Mouse (Mus musculus) adrenal gland, adult 2 months (tissue): ENCODE measurements around the gene Tns3. TPM values are rescaled to one million over a fixed set of nuclear protein-coding genes. Genes with fewer than 3 reads are reported as not detected.
"Not testable (repeated sequence)": the region's sequence is repeated elsewhere in the genome, so short reads cannot be mapped to it uniquely, and the experiment has no call there.

Source experiments
- DNase-seq: peaks from one replicate; pipeline ENCODE4 v3.0.0; 2021
- polyA plus RNA-seq: library from polyadenylated mRNA; depleted of rRNA; stranded (reverse); fragments of >200 nt; gene quantifications from 2 replicates; pipeline ENCODE4 v1.2.3, GENCODE M21; 2012
- total RNA-seq, 2 experiments: library from RNA; stranded (reverse); gene quantifications; 2 replicates each; pipeline ENCODE4 v1.2.3; 2021

Gene Tns3
- total and polyA plus RNA-seq, 3 experiments: 39.2 to 67.7 (median 57.2) TPM

DNA sequence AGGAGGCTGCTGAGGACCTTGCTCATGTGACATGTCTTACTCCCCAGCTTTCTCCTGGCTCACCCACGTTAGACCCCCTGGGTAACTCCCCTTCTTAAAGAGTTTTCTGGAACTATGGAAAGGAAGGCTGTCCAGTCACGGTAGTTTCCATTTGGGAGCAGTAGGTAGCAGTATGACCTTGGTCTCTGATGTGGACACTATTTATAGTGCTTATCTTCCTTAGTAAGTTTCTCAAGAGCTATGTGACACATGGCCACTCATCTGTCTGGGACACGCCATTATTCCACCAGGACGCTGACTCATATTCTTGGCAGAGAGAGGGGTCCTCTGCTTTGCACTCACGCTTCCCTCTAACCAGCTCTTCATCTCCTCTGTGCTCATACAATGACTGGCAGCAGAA lies 84.5 kb downstream of the Tns3 start:
- peak; percentile 84 for DNase-seq

DNA sequence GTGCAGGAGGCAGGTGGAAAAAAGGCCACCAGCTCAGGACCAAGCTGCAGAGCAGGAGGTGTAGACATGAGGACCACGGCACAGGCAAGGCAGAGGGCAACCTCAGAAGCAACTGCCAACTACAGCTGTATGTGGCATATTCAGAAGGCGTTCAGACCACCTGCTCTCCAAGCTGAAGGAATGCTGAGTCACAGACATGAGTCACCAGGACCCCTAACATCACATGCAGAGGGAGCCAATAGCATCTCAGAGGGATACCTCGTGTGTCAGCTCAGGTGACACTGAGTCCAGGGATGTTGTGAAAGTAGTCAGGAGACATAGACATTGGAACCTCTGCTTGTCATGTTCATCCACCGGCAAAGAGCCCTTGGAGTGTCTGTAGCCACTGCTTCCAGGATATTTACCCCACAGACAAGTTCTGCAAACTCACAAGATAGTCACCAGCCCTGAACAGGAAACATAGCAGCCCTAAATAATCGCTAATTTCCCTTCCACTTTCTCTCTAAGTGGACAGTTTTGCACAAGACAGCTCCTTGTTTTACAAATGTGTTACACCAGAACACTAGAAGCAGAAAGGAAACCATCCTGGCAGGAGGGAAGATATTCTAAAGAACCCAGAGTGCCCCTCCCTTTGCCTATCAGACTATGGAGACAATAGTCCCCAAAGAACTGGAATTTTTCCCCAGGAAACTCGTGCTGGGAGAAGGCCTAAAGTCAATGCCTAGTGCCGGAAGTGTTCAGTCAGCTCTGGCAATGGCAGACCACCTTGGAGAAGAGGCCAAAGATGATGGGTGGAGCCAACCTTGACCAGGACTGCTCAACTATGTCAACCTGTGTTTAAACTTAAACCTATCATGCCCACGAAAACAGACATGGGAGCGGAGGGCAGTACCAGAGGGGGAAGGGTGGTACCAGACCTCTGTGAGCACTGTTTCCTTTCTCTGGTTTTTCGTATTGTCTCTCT lies 88.8 kb downstream of the Tns3 start:
- no peak for DNase-seq

DNA sequence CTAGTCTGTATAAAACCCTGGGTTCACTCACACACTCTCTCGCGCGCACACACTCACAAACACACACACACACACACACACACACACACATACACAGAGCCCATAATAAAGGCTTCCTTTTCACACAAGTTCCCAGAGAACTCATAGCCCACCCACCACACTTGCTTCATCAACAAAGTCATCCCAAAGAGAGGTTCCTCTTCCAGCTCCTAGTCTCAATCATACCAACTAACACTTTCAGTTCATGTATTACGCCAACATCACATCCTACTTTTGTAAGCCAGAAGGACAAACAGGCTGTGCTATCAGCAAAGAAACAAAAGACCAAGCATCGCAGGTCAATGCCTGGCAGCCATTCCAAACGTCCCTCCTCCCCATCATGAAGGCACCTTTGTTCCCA lies 89.8 kb downstream of the Tns3 start:
- DNase-seq: no peak

DNA sequence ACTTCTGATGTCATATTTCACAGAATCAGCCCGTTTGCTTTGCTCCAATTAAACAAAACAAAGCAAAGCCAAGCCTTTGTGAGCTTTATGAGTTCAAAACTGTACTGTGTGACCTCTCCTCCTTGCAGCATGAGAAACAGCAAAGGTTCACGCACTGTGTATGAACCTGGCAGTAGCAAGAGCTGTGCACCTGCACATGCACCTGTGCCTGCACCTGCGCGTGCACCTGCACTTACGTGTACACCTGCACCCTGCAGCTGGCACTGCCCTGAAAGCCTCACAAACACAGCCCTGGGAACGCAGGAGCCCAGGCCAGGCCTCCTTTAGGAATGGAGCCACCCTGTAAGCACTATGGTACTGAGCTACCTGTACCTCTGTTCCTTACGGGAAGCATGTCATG lies 91.6 kb downstream of the Tns3 start:
- DNase-seq: no peak

DNA sequence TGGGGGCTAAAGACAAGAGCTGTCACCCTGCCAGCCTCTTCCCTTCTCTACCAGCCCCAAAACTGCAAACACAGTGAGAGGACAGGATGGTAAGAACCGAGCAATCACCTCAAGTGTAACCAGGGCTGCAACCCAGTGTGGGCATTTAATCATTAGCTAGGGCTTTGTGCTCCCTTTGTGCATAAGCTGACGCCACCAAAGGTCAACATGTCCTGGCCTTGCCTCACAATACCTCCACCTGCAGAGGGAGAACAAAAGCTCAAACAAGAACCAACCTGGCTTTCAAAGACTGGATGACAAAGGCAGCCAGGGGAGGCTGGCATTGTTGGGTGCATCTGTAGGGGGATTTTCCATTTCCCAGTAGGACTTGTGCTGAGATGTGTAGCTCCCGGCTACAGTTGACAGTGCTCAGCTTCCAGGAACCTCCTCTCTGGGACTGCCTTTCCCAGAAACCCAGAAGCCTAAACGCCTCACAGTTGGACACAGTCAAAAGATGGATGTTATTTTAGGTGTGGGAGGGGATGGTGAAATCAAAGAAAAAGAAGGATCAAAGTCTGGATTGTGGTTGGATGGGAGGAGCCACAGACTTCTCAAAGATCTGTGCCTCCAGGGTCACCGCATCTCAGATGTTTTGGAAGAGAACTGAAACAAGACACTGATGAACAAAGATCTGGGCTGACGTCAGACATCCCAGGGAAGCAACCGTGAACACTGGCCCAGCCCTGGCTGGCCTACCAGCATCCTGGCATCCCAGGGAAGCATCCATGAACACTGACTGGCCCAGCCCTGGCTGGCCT lies 94.9 kb downstream of the Tns3 start:
- DNase-seq: no peak

DNA sequence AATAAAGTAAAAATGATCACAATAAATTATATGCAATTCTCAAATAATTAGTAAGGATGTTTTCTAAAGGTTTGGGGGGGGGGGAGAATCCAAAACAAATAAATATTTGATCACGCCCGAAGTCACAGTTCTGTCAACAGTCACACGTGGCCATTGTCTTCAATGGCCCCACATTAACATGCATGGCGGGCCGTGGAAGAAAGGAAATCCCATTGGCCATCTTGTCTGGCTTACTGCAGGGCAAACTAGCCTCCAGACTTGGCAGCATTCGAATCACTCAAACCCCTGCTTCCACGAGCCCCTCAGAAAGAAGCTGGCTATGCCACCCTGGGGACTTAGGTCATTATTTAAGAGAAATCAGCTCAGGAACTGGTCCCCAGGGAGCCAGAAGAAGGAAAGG lies 95.5 kb downstream of the Tns3 start:
- DNase-seq: no peak

DNA sequence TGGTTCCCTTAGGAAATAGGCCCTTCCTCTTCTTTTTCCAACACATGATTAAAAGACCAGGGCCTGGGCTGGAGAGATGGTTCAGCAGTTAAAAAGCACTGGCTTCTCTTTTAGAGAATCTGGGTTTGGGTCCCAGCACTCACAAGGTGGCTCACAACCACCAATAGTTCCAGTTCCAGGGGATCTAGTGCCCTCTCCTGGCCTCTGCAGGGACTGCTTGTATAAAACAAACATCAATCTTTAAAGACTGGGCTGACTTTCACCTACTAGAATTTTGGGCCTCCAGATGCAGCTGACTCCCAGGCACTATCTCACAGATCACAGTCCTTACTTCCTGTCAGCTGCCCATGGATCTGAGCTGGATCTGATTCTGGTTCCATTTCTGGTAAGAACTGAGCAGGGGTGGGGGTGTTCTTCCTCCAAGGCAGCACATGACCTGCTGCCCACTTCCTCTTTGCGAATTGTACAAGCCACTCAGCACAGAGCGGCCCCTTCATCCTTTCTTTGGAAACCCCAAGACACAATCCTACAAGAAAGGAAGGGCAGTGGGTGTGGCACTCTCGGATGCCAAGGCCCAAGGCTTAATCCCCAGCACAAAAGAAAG lies 98.0 kb downstream of the Tns3 start:
- no peak for DNase-seq

DNA sequence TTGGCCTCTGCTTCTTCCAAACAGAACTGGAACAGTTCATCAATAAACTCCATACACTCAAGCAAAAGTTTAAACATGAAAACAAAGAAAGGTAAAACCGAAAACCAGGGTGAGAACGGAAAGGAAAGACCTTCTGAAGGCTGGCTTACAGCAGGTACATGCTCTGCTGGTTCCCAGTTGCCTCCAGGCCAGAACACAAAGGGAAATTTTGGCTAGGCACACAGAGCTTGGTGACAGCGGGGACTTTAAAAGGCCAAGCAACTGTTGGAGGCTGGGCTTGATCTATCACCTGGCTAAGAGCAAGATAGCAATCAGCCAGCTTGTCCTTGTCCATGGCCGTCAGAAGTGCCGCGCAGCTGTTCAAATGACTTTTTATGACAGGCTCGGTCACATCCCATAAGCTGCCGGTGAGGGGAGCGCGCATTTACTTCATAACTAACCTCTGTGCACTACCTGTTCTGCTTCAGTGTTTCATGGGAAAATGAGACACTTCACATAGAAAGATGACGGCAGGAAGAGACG lies 105.5 kb downstream of the Tns3 start:
- no peak for DNase-seq

DNA sequence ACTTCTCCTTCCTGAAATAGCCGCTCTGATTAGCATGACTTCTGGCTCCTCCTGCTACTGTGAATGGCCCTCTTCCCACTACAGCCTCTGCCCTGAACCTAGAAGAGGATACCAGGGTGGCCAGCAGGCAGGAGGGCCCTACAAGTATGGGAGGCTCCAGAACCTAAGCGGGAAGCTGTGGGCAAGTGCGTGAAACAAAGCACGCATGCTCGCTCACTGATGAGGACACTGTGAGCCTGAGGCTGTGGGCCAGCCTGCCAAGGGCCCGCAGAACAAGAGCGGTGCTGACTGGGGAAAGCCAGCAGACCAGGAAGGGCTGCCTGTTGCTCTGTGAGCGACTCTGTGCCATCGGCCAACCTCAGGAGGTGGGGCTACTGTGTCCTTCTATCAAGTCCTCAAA lies 106.1 kb downstream of the Tns3 start:
- DNase-seq: no peak

DNA sequence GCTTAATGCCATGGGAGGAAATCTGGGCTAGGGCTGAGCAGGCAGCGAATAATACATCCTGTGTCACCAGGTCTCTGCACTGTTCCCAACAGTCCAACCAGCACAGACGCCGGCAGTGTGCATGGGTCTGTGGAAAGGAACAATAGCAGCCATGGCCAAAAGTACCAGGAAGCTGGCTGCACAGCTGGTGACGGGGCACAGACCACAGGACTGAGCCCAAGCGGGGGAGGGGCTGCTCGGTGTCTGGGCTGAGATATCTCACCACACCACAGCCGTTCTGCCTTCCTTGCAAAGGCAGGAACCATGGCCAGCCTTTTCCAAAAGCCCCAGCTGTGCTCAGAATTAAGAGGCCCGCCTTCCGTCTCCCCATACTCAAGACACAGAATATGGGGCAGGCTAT lies 107.3 kb downstream of the Tns3 start:
- no peak for DNase-seq

DNA sequence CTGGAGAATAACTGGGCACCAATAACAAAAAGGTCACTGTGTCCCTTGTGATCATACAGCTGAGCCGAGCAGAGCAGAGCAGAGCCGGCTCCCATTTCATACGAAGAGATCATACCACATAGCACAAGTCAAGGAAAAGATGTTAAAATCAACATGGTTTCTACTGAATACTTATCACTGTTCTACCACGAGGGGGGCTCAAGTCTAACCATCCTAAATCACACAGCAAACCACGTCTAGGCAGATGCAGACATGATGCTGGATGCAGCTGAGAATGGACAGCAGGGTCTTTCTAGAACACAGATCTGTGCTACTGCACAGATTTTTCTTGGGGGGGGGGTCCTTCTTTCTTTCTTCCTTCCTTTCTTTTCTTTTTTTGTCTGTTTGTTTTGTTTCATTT lies 112.6 kb downstream of the Tns3 start:
- DNase-seq: no peak

DNA sequence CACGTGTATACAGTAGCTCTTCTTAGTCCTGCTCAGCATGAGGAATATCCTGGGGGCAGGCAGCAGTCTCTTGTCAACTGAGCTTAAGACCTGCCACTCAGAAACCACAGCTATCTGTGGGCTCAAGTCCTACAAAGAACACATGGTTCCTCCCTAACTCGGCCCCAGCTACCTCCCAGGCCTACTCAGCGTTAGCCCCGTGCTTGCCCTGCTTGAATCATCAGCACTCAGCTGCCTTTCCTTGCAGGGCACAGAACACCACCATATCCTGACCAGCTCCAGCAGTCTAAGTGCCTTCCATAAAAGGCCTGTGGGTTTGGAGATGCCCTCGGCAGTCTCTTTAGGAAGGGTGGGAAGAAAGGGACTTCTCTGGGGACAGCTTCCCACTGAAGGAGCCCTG lies 116.7 kb downstream of the Tns3 start:
- DNase-seq: no peak

DNA sequence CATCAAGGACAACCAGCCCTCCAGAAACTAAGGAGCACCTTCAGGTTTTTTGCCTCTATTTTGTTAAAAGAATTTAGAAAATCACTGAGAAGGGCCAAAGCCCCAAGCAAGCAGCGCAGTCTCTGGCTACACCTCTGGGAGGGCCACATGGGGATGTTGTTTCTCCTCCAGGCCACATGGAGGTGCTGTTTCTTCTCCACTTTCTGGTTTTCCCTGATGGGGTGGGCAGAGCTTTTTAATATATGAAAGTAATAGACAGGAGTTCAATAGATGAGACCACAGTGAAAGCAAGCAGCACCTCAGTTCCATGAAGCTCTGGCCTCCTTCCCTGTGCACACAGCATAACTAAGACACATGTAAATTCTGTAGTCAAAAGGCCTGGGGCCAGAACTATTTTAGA lies 118.5 kb downstream of the Tns3 start:
- DNase-seq: peak; percentile 49

DNA sequence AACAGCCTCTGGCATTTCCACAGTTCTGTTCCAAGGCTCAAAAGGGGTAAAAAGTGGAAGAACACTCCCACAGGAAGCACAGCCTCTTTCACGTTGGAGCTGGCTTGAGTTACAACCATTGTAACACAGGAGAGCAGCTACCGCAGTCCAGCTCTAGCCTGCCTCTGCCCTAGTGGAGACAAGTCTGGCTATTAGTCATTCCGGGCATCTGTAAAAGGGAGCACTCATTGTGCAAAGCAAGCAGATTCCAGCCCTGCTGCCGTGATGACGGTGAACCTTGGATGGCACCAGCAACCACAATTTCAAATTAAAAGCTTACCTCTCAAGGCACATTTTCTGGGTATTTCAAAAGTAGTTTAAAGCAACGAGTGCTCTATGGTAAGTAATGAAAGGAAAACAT lies 120.0 kb downstream of the Tns3 start:
- DNase-seq: no peak

DNA sequence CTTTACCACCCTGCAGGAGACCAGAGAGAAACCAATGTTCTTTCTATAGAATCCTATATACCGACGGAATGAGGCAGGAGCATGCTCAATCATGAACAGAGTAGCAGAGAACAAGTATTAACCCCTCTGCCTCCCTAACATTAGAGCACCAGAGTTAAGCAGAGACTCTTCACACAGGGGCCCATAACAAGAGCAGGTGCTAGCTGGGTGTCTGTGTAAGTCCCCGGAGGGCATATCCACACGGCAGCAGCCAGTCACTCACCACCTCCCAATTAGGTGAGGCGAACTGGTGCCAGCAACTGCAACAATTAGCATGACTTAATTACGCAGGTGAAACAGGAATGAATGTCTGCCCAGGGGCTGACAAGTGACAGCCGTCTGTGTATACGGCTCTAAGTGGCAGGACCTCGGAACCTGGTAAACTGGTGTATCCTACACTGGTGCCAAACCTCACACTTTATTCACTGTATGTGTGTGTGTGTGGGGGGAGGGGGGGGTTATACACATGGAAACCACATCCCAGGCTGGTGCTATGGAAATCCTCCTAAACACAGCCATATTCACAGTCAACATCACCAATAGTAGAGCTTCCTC lies 123.0 kb downstream of the Tns3 start:
- DNase-seq: no peak

DNA sequence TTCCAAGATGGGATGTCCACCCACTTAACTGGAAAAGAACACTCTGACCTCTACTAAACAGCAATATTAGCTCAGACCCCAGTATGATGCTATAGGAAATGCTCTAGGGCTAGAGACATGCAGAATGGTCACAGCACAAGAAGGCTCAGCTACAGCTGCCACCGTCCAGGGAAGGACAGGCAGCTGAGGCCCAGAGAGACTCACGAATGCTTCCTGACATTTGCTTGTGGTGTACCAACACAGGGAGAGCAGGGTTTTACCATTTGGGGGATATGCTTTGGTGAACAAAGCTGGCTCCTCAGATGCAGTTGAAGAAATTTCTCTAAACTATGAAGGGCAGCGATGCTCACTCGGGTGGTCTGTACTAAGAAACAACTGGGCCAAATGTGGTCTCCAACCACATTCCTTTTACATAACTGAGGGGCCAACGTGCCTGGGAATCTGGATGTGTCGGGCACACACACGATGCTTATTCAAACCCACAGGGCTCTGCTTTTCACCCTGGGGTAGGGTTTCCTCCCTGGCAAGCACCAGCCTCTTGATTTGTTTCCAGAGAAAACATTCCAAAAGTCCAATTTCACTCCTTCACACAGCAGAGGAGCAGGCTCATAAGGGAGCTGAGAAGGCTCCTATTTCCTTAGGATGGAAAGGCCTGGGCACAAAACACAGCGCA lies 124.6 kb downstream of the Tns3 start:
- no peak for DNase-seq

DNA sequence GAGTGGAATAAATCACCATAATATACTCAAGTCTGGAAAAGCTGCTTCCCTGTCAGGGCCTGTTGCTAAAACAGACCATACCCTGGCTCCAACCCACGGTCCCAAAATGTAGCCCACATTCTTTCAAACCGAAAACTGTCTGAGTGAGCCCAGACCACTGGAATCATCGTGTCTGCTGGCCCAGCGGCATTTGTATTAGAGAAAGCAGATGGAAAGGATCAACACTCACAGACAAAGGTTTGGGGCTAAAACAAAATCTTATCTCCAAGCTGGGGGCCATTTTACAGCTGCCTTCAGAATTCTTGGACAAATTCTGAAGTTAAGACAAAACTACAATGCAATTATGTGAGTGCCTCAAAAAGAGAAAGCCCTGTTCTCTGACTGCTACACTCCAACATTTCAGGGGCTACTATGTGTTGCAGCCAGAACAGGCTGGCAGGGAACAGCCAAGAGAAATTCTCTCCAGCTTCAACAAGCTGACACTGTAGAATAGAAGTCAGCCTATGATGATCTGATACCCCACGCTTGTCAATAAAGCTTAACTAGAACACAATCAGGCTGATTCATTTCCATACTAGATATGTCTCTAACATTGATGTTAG lies 127.2 kb downstream of the Tns3 start:
- no peak for DNase-seq

DNA sequence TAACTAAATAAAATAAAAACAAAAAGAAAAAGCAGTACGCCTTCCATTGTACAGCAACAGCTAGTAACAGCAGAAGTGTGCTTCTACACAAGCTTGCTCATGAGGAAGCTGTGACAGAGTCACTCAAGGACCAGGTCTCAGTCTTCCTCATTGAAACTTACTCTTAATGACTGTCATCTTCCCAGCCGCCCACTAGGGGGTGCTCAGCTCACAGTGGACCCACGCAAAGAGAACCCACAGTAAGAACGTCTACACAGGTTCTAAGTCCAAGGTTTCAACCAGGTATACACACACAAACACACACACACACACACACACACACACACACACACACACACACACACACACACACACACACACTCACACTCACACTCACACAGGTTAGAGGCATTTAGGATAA lies 129.4 kb downstream of the Tns3 start:
- DNase-seq: peak; percentile 72

DNA sequence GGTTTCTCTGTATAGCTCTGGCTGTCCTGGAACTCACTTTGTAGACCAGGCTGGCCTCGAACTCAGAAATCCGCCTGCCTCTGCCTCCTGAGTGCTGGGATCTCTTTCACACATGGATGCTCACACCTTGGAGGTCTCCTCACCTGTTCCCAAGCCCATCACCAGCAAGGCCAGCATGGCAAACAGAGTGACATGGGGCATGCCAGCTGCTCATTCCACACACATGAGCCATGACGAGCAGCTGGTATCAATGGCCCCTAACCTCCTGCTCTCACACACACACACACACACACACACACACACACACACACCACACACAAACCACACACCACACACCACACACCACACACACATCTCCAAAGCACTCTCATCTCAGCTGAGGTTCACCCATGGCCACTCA lies 131.6 kb downstream of the Tns3 start:
- not testable (repeated sequence) for DNase-seq

DNA sequence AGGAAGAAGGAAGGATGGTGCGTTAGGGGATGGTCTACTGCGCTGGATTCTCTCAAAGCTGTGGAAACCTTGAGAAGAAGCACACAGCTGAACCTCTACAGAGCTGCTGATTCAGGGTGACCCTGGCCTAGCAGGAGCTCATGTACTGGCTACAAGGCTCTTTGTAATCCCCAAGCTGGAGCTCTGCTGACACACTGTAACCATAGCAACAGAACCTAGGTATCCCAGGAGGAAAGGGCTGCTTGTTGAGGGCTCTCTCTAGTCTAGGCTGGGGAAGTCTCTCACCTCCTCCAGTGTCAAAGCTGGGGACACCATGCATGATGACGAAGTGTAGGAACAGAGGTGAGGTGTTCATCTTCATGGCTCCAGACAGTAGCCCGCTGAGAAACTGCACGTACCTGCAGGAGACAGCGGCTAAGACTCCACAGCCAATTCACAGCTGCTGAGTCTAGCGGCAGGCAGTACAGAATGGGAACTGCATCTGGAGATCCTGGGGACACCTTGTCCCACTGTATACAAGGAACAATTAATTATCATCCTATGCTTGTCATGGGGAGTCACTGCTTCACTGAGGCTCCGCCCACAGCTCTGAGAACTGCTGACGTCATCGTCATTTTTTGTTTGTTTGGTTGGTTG lies 132.1 kb downstream of the Tns3 start:
- peak; percentile 15 for DNase-seq

DNA sequence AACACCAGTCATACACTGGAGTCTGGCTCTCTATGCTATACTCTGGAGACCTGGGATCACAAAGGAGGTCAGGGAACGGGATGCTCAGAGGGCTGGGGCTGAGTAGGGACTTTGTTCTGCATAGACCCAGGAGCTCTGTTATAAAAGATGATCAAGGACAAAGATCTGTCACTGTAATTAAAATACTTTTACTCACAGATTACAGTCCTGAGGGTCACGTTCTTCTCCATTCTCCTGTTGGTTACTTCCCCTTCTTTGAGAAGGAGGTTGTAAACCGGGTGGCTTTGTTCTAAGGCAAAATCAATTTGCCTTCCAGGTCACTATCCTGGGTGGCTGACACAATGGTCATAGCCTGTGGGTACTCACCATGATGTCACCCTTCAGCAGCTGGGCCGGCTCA lies 133.8 kb downstream of the Tns3 start:
- no peak for DNase-seq
